Mouse (Mus musculus) heart, adult 8-10 months (tissue): ENCODE measurements around the gene Gse1. TPM values are rescaled to one million over a fixed set of nuclear protein-coding genes. Genes with fewer than 3 reads are reported as not detected.

Source experiments
- DNase-seq: peaks from one replicate; pipeline ENCODE4 v3.0.0; 2022; ENCODE audit warnings: low spot score
- total RNA-seq, 4 experiments: library from RNA; stranded (reverse); gene quantifications; 2 replicates each; pipeline ENCODE4 v1.2.4; 2022

The Gse1 gene
- total RNA-seq, 4 experiments from 2014 or later, result 18.9 to 29.1 (median 23.3) TPM

DNA sequence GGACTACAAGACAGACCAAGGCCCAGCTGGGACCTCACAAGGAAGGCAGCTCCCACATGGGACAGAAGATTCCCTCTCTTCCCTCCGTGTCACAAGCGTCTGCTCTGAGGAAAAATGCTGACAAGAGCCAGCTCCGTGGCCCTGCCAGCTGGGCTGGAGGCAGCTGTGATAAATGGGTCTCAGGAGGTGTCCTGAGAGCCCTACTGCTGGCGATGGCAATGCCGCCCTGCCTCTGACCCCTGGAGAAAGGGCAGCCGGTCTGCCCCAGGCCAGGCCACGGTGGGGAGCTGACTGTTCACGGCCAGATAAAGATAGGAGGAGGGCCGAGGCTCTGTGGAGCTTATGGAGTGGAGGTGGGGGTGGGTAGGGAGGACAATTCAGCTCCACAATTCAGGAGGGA is 193.4 kb downstream of the Gse1 start:
- DNase-seq, result no peak

- DNase-seq, result no peak
These were observed 194.0 kb downstream of the Gse1 start for GRCm38 (mm10) chr8:120422236-120422635.

DNA sequence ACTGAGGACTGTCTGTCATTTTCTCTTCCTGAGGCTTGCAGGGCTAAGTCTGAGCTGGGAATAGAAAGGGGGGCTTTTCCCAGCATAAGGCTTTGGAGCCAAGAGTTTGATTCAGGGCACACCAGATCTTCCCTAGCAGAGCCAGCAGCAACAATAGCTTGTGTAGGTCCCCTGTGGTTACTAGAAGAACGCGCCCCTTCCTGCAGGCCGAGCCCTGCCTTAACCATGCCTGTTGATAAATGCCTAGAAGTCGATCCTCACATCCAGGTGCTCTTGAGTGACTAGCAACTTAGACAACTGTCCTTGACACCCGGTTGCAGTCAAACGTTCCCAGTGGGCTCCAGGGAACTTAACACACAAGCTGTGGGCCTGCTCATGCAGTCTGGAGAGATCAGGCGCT is 195.3 kb downstream of the Gse1 start:
- DNase-seq, result no peak

DNA sequence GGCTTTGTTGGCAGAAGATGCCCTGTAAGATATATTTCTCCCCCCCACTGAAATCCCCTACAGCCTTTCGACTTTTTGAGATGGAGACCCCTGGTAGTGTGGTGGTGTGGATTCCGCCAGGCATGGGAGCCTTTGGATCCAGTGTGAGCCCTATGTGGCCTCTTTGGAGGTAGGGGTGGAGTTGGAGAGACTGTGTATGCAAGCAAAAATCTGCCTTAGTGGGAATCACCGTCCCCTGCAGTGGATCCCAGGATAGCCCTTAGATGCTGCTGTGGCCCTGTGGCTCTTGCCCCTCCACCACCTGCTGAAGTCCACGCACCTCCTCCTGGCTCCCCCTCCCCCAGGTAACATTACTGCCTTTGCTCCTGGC is 196.6 kb downstream of the Gse1 start:
- no peak for DNase-seq

GRCm38 (mm10) chr8:120425199-120425941 is 197.1 kb downstream of the Gse1 start:
- DNase-seq, result no peak

- DNase-seq, result no peak
These were observed 197.8 kb downstream of the Gse1 start for GRCm38 (mm10) chr8:120426105-120426504.

DNA sequence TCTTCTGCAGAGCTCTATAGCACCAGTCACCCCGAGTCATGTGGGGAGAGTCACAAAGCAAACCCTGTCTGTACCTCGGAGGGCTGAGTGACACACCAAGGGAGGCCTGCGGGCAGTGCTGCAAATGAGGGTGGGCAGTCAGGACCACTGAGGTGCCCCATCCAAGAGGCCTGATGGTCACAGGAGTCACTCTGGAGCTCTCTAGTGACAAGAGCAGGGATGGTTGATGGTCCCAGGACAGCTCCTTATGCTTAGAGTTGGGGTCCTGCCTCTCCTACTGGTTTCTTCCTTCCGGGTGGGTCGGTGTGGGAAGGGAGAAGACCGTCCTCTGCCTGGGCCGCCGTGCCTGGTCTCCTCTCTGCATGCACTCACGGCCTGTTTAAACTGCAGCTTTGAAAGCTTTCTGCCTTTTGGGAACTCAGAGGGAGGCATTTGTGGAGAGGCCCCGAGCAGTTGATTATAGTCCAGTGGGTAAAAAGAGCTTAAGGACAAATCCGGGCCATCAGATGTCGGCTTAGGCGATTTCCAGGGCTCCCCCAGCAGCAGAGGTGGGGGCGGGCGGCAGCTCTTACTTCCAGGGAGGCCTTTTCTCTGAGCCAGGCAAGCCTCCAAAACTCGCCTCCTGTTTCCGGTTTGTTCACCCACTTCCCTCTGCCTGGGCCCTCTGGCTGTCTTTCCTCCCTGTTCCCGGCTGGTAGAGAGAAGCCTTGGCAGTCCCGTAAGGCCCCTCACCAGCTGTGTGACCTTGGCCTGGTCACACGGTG is 198.5 kb downstream of the Gse1 start:
- DNase-seq, result peak; percentile 57

DNA sequence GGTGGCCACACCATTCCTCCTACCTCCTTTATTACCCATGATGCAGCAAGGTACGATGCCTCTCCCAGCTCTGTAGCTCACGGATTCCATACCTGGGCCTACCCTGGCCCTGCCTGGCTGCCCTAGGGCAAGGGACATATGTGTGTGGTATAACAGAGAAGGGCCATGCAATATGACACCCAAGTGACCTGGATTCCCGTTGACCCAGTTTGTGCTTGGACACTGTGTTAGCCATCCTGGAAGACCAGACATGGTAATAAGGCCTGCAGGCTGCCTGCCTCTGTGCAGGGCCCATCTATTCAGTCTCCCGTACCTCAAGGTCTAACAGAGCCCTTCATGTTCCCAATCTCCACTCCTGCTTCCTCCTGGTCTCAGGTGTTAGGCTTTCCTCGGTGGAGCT is 200.2 kb downstream of the Gse1 start:
- DNase-seq, result no peak

DNA sequence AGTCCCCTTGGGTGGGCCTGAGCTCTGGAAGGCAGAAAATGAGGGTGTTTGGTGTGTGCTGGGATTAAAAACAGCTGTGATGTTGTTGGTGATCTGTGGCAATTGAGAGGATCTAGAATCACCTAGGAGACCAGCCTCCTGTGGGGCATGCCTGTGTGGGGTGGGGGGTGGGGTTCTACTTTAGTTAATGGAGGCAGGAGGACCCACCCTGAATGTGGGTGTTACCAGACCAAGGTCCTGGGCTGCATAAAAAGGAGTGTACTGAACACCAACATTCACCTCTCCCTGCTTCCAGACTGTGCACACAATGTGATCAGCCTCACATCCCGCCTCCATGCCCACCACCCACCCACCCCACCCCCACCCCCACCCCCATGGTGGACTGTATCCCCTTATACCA is 200.9 kb downstream of the Gse1 start:
- DNase-seq, result no peak

DNA sequence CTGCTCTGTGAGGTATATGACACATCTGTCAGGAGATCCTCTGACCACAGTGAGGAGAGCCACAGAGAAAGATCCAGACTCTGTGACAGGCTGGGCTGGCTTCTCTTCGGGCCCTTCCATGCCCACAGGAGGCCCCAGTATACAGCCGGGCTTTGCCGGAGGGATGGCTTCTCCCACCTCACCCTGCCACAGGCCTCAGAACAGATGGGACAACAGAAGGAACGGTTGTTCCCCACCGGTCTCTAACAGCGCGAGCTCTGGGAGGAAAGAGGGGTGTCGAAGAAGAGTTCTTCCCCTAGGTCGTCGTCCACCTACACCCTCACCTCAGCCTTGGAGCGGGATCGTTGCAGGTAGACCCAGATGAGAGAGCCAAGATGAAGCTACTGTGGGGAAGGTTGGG is 202.8 kb downstream of the Gse1 start:
- no peak for DNase-seq

DNA sequence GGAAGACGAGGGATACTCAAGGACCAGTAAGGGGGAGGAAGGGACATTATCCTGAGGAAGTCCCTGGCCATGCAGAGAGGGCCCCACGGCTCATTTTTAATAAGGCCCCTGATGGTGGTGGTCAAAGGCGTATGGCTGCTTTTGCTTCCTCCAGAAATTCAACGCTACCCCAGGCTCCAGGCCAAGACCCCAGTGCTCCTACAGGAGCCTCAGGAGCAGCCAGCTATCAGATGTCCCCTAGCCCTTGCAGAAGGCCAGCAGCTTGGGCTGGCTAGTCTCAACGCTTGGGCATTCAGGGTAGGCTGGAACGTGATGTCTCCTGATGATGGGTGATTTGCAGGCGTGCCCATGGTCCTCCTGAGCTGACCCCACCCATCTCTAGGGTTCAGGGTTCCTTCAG is 204.2 kb downstream of the Gse1 start:
- DNase-seq, result no peak

DNA sequence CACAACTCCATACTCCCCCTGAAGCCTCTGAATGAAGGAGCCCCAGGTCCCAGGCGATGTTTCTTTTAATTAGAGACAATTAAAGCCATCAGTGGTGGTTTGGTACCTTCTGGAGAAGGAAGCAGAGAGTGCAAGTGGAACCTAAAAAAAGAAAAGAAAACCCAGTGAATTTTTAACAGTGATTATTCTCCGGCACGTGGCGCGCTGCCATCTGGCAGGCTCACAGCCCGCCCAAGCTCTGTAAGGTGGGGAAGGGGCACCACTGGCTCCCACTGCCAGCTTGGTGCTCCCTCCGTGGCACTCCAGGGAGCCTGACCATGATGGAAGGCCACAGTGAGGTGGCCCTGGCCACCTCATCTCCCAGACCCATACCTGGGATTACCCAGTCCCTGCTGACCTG is 204.9 kb downstream of the Gse1 start:
- DNase-seq, result no peak

DNA sequence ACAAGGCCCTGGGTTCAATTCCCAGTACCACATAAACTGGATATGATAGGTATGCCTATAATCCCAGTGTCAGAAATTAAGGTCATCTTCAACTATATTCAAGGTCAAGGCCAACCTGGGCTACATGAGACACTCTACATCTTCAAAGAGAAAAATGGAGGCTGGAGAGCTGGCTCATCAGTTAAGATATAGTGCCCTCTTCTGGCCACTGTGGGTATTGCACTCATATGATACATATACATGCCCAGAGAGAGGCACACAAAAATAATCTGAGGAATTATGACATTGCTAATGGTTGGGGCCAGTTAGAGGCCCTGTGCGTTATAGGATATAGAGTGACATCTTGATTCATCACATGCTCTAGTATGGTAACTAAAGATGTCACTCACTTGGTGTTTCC is 205.5 kb downstream of the Gse1 start:
- no peak for DNase-seq

GRCm38 (mm10) chr8:120435781-120436180 is 207.5 kb downstream of the Gse1 start:
- DNase-seq, result no peak

DNA sequence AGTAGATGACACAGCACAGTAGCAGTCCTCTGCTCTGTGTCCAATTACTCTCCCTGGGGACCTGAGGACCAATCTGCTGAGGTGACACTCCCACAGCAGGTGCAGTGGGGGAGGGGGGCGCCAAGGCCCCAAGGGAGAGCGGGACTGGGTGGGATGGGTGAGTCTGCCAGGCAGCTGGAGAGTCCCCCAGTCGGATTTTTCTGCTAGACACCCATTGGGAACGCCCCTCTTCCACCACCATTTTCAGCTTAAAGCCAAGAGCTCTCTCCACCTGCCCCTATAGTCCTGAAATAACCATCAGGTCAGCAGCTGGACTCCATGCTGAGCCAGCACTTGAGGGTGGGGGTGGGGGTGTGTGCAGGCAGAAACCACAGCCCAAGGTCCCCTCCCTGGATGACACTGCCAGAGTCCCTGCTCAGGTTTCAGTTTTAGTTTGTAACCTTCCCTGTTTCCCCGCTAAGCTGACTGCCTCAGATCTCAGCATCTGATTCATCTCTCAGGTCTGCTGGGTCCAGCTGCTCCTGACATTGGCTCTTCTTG is 208.3 kb downstream of the Gse1 start:
- DNase-seq, result no peak

- no peak for DNase-seq
These were observed 209.0 kb downstream of the Gse1 start for GRCm38 (mm10) chr8:120437207-120437606.

DNA sequence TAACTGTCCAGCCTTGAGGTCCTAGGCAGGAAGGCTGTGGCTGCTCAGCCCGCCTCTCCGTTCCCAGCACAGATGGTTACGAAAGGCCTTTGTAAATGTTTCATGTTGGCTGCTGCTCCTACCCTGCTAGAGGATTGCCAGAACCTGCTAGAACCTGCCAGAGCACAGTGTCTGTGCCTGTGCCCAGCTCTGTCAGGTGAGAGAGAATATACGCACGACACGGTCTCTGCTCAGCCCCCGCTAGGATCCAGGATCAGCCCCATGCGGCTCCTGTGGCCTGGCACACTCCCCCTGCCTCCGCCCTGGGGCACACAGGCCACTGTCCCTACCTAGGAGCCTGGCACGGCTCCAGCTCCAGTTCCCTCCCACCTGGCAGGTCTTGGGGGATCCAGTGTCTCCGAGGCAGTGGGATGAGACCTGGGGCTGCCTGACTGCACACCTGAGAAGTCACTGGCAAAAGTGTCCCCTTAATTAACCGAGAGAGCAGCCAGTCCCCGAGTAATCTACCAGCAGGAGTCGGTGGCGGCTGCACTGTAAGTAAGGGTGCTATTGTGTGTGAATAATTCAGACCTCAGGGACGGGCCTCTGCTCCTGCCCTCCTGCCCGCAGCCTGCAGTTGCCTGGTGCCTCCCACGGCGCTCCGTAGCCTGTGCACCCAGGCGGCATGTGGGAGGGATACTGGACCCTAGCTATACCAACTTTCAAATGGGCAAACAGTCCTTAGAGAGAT is 209.6 kb downstream of the Gse1 start:
- peak; percentile 26 for DNase-seq

DNA sequence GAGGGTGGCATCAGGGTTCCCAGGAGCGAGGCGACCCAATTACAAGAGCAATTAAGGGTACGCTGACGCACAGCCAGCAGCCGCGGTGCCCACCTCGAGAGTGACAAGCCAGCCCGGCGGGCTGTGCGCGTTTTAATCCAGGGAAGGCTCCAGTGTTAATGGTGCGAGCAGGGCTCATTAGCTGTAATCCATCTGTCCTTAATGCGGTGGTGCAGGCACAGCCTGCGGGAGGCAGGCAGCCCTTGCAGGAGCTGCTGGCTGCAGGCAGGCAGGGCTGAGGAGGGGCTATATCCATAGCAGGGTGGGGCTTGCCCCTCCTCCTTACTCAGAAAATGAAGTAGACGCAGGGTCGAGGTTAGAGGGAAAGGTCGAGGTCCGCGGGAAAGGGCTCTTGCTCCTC is 211.1 kb downstream of the Gse1 start:
- DNase-seq, result no peak

DNA sequence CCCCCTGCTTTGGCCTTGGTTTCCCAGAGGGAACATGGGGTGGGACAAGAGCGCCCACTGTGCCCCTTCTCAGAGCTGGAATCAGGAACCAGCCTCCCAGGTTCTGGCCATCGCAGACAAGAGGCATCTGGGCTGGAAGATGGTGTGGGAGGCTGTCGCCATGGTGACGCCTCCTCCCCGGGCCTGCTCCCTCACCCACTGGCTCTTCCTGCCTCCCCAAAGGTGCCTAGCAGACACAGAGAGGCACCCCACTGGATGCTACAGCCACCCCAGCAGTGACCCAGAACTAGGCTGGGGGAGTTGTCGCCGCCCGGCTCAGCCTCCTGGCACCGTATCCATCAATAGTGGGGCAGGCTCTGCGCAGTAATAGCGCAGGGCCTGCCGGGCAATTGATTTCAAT is 212.5 kb downstream of the Gse1 start:
- DNase-seq, result no peak

- DNase-seq, result no peak
These were observed 213.4 kb downstream of the Gse1 start for GRCm38 (mm10) chr8:120441637-120442036.

GRCm38 (mm10) chr8:120442306-120443003 is 214.2 kb downstream of the Gse1 start:
- no peak for DNase-seq

GRCm38 (mm10) chr8:120445249-120445648 is 217.0 kb downstream of the Gse1 start:
- no peak for DNase-seq
